Comparison of ENCODE assay signal across 8 mouse cellular contexts in genomic region chr9:22307156-22307919, GRCm38 (mm10). TPM values are rescaled to one million over a fixed set of nuclear protein-coding genes. Genes with fewer than 3 reads are reported as not detected.
A peak's percentile ranks its signal among the peaks of the same experiment; 100 is the strongest.
DNase-seq lines count a peak whose midpoint lies in the region; ATAC-seq and TF ChIP-seq lines count a peak whose summit lies in the region.

Zfp810 (minus strand) TSS chr9:22307648.

- H3K27me3 ChIP-seq in hindbrain, embryonic 16.5 days (replicated peaks; ENCODE audit: control insufficient read depth, insufficient read depth, low read length): no peaks in the 10 kb centered on the region

- H3K36me3 ChIP-seq in hindbrain, embryonic 16.5 days (ENCODE audit: control insufficient read depth, insufficient read depth, low read length): peaks cover 23% of the 10 kb centered on the region

- H3K27ac ChIP-seq in cortical plate, adult 2 months (ENCODE audit: insufficient read depth, low read length): peak within 1 kb of the TSS; percentile 52; the same call in 1 of the 2 replicates
- peak within 1 kb of the TSS; percentile 83 for H3K27ac ChIP-seq in gastrocnemius, adult 2 months
- H3K27ac ChIP-seq in hindbrain, embryonic 16.5 days (ENCODE audit: low read depth, low read length): peak within 1 kb of the TSS; percentile 90

- peaks cover 3% of the 10 kb centered on the region; the same call in 1 of the 2 replicates for H3K4me1 ChIP-seq in cortical plate, adult 2 months (ENCODE audit: control insufficient read depth, insufficient read depth, low read length)
- H3K4me1 ChIP-seq in hindbrain, embryonic 16.5 days (ENCODE audit: control insufficient read depth, insufficient read depth, low read depth, low read length): peaks cover 9% of the 10 kb centered on the region

- TF ChIP-seq POLR2A in cortical plate, adult 2 months (IDR thresholded peaks at IDR 0.05; ENCODE audit: extremely low read depth, insufficient read depth, low read length): peak; percentile 45; the same call in 1 of the 2 replicates

- peak within 1 kb of the TSS; percentile 41 for H3K4me3 ChIP-seq in cortical plate, adult 2 months (ENCODE audit: insufficient read depth, low read length)
- peak within 1 kb of the TSS; percentile 91 for H3K4me3 ChIP-seq in gastrocnemius, adult 2 months
- H3K4me3 ChIP-seq in hindbrain, embryonic 16.5 days (ENCODE audit: low read length): peak within 1 kb of the TSS; percentile 81

- peaks cover 8% of the 10 kb centered on the region for H3K9me3 ChIP-seq in hindbrain, embryonic 16.5 days (ENCODE audit: control insufficient read depth, low read length)

- peak within 1 kb of the TSS; percentile 83 for H3K4me2 ChIP-seq in hindbrain, embryonic 16.5 days (ENCODE audit: low read length)

- WGBS in hindbrain, embryonic 16.5 days: under 1% methylated on average over 40 of the region's 56 CpGs

- TF ChIP-seq CTCF in cortical plate, adult 2 months (IDR thresholded peaks at IDR 0.05; ENCODE audit: extremely low read depth, insufficient read depth, low read length): no peak
- no peak for TF ChIP-seq CTCF in gastrocnemius, adult 2 months (IDR thresholded peaks at IDR 0.05)

- DNase-seq in gastrocnemius, adult 2 months: peak; percentile 87
- peak; percentile 93 for DNase-seq in left cerebral cortex, adult 11 months (ENCODE audit: low spot score)
- DNase-seq in lung, postnatal 36 days: peak; percentile 98
- peak; percentile 97 for DNase-seq in retina, embryonic 14.5 days (ENCODE audit: low spot score)
- DNase-seq in thymus, postnatal 36 days: peak; percentile 91 to 95

- intact Hi-C loops in gastrocnemius, adult 2 months (cut with DNase I): no loop called here

- ATAC-seq in activated CD4-positive, CD25-positive, alpha-beta regulatory T cell, adult 4 months: peak; percentile 100
- ATAC-seq in hindbrain, embryonic 16.5 days: peak; percentile 99

- H3K9ac ChIP-seq in hindbrain, embryonic 16.5 days (ENCODE audit: low read depth, low read length): peak within 1 kb of the TSS; percentile 99

RNA-seq across cellular contexts. Expression of gene Zfp810, which starts in this region (rescaled TPM):
- polyA plus RNA-seq in activated CD4-positive, CD25-positive, alpha-beta regulatory T cell, adult 4 months (2017; shearing (Covaris generic)): 10 to 100 TPM; 14.1 to 14.6 TPM
- 15.7 and 18.7 TPM in 2 replicates for polyA plus RNA-seq in cortical plate, adult 2 months (2012; rRNA removed)
- under 1 TPM; 0.54 to 0.98 TPM for total RNA-seq in gastrocnemius, adult 2 months (2021)
- 23.0 and 25.0 TPM in 2 replicates for polyA plus RNA-seq in hindbrain, embryonic 16.5 days (2015; fragmentation: Nextera tagmentation; extraction: Ambion mirVana)

Comparison
In these comparisons a context has a peak if more than half of its experiments do, and no peak if none do; other contexts are left out.
1. Peak in every context shown above with its lines: DNase-seq, ATAC-seq, H3K4me3 ChIP-seq and H3K27ac ChIP-seq.
2. Peak in DNase-seq, H3K4me3 ChIP-seq and H3K27ac ChIP-seq in gastrocnemius, adult 2 months; RNA of the gene not detected or under 1 TPM.
3. H3K4me3 ChIP-seq: peak in every context shown above with its lines; median percentile 91 in gastrocnemius, adult 2 months; 81 in hindbrain, embryonic 16.5 days; 41 in cortical plate, adult 2 months.